Comparison of ENCODE assay signal across 8 mouse cellular contexts in genomic region chr14:24205281-24205871, GRCm38 (mm10). TPM values are rescaled to one million over a fixed set of nuclear protein-coding genes. Genes with fewer than 3 reads are reported as not detected.
DNase-seq lines count a peak whose midpoint lies in the region; ATAC-seq and TF ChIP-seq lines count a peak whose summit lies in the region.

No protein-coding gene starts in this region.

- TF ChIP-seq POLR2A in thymus, adult 2 months (IDR thresholded peaks at IDR 0.05; ENCODE audit: control insufficient read depth, extremely low read depth, insufficient read depth, low read length, poor library complexity) = no peak

- no peak overlapping the region for H3K4me3 ChIP-seq in kidney, embryonic 16.5 days (ENCODE audit: low read length)
- no peak overlapping the region for H3K4me3 ChIP-seq in forebrain, postnatal 0 days (ENCODE audit: low read depth, low read length)
- H3K4me3 ChIP-seq in thymus, adult 2 months (ENCODE audit: control insufficient read depth, insufficient read depth, low read length) = no peak overlapping the region

- H3K27ac ChIP-seq in kidney, embryonic 16.5 days (ENCODE audit: low read length) = peak overlapping the region; percentile 70
- 0 out of 2 replicates have a peak overlapping the region, but pooled peaks have one; percentile 21 for H3K27ac ChIP-seq in forebrain, postnatal 0 days (ENCODE audit: low read depth, low read length)
- H3K27ac ChIP-seq in thymus, adult 2 months (ENCODE audit: control insufficient read depth, insufficient read depth, low read length) = no peak overlapping the region

- no peak for TF ChIP-seq CTCF in forebrain, postnatal 0 days (IDR thresholded peaks at IDR 0.05; ENCODE audit: low read depth)
- TF ChIP-seq CTCF in thymus, adult 2 months (IDR thresholded peaks at IDR 0.05; ENCODE audit: borderline replicate concordance, control insufficient read depth, extremely low read depth, insufficient read depth, low read length, poor library complexity) = no peak

- 20% methylated on average over 6 of the region's 6 CpGs for WGBS in kidney, embryonic 16.5 days
- WGBS in forebrain, postnatal 0 days = 5% methylated on average over 6 of the region's 6 CpGs
- 42% methylated on average over 6 of the region's 6 CpGs for WGBS in thymus, adult 2 months

- no peaks in the 10 kb centered on the region for H3K27me3 ChIP-seq in kidney, embryonic 16.5 days (ENCODE audit: insufficient read depth, low read length)
- H3K27me3 ChIP-seq in forebrain, postnatal 0 days (ENCODE audit: insufficient read depth, low read length) = no peaks in the 10 kb centered on the region
- H3K27me3 ChIP-seq in thymus, adult 2 months (ENCODE audit: control insufficient read depth, insufficient read depth, low read length) = no peaks in the 10 kb centered on the region

- no peaks in the 10 kb centered on the region for H3K9me3 ChIP-seq in kidney, embryonic 16.5 days (ENCODE audit: low read length)
- H3K9me3 ChIP-seq in forebrain, postnatal 0 days (ENCODE audit: low read length) = no peaks in the 10 kb centered on the region

- 0 out of 2 replicates have a peak, but pooled peaks cover 3% of the 10 kb centered on the region for H3K36me3 ChIP-seq in kidney, embryonic 16.5 days (ENCODE audit: insufficient read depth, low read length)
- no peaks in the 10 kb centered on the region for H3K36me3 ChIP-seq in forebrain, postnatal 0 days (ENCODE audit: insufficient read depth)
- no peaks in the 10 kb centered on the region for H3K36me3 ChIP-seq in thymus, adult 2 months (ENCODE audit: control insufficient read depth, insufficient read depth, low read length)

- intact Hi-C loops in left cerebral cortex, postnatal 14 days (cut with DNase I) = no loop called here

- ATAC-seq in kidney, embryonic 16.5 days (ENCODE audit: low FRiP score, low TSS enrichment) = 0 out of 2 replicates have a peak, but pooled peaks have one; percentile 18
- peak; percentile 35 for ATAC-seq in forebrain, postnatal 0 days

- no peak for DNase-seq in kidney, postnatal 25 days
- peak; percentile 54 for DNase-seq in forebrain, postnatal 0 days
- DNase-seq in left cerebral cortex, postnatal 14 days (ENCODE audit: low spot score in 2 of 2) = peak; percentile 42 to 71
- DNase-seq in right cerebral cortex, postnatal 25 days = peak; percentile 61
- no peak for DNase-seq in thymus, adult 2 months
- DNase-seq in spleen, postnatal 14 days (ENCODE audit: low spot score in 2 of 2) = no peak
- no peak for DNase-seq in cerebellum, adult 11-12 months

- H3K4me2 ChIP-seq in kidney, embryonic 16.5 days (replicated peaks; ENCODE audit: low read depth, low read length) = no peak overlapping the region
- no peak overlapping the region for H3K4me2 ChIP-seq in forebrain, postnatal 0 days (ENCODE audit: low read depth)

- H3K9ac ChIP-seq in kidney, embryonic 16.5 days (replicated peaks; ENCODE audit: low read length) = no peak overlapping the region
- no peak overlapping the region for H3K9ac ChIP-seq in forebrain, postnatal 0 days

- H3K4me1 ChIP-seq in kidney, embryonic 16.5 days (ENCODE audit: insufficient read depth, low read length) = peaks cover 43% of the 10 kb centered on the region
- H3K4me1 ChIP-seq in forebrain, postnatal 0 days (ENCODE audit: insufficient read depth) = peaks cover 13% of the 10 kb centered on the region
- no peaks in the 10 kb centered on the region for H3K4me1 ChIP-seq in thymus, adult 2 months (replicated peaks; ENCODE audit: control insufficient read depth, insufficient read depth, low read length)

RNA-seq across cellular contexts. Expression of gene Dlg5, which starts 40.3 kb away (rescaled TPM):
- polyA plus RNA-seq in kidney, embryonic 16.5 days (2015; fragmentation: Nextera tagmentation; extraction: Ambion mirVana) = 13.7 and 15.9 TPM in 2 replicates
- 45.6 and 70.6 TPM in 2 replicates for total RNA-seq in forebrain, postnatal 0 days (2014; rRNA removed)
- polyA plus RNA-seq in forebrain, postnatal 0 days (2015; fragmentation: Nextera tagmentation; extraction: Ambion mirVana) = 9.5 and 14.1 TPM in 2 replicates
- total RNA-seq in left cerebral cortex, postnatal 14 days (2021) = 10 to 100 TPM; 37.3 to 41.9 TPM
- polyA plus RNA-seq in thymus, adult 2 months (2012; rRNA removed) = 7.5 and 8.7 TPM in 2 replicates

Comparison
In these comparisons a context has a peak if more than half of its experiments do, and no peak if none do; other contexts are left out.
1. DNase-seq: peak in forebrain, postnatal 0 days (single experiment), left cerebral cortex, postnatal 14 days (2 of 2) and right cerebral cortex, postnatal 25 days (single experiment); none in kidney, postnatal 25 days (0 of 2), thymus, adult 2 months (single experiment), spleen, postnatal 14 days (0 of 2) and cerebellum, adult 11-12 months (single experiment).